12 mouse cellular contexts compared by ENCODE assay signal in the genomic region with DNA sequence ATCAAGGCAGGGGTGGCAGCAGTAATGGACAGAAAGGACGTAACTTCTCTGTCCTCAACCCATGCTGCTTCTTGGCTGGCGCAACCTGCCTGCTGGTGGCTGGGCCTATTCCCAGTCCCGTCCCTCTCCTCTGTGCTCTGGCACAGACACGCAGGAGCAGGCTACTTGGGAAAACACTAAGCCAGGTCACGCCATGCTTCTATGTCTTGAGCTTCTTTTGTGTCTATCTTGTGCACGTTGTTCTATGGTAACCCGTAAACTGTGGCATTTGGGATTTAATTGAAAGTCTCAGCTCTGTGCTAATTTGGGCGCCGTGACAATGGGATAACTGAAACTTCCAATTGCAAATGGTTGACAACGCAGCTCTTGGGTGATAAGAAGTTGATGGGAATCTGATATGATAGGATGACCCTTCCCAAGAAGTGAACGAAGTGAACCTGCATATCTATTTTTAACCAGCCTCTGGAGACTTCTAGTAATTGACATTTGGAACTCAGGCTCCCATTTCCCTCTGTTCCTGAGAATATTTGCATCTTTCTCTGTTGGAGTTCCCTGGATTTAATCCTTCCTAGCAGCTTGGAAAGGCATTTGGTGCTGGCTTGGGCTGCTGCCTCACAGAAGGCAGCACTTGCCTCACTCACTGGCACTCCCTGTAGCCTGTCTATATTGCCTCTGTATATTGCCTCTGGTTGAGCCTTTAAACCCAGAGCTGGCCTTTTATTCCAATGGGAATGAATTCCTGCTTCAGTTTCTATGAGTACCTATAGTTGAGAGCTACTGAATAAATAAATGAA.
DNase-seq lines count a peak whose midpoint lies in the region; ATAC-seq and TF ChIP-seq lines count a peak whose summit lies in the region.
"Had no signal": no experiment of that assay in that cellular context is flagged by ENCODE, and none has a peak within 500 bp of the region (broad histone marks: within the 10 kb centered on the region; RNA-seq: fewer than 3 reads in every experiment).

No protein-coding gene starts in this region.

- no peak for DNase-seq in forebrain, embryonic 10.5 days (ENCODE audit: extremely low spot score, low spot score)
- peak; percentile 62 for DNase-seq in midbrain, postnatal 0 days (ENCODE audit: low spot score)
- DNase-seq in midbrain, embryonic 11.5 days (ENCODE audit: low spot score, missing footprints): no peak
- DNase-seq in cerebellum, postnatal 14 days: peak; percentile 90 to 95
- no peak for DNase-seq in thymus, postnatal 14 days
- DNase-seq: kidney, postnatal 10 days had no signal

- H3K9ac ChIP-seq in forebrain, embryonic 13.5 days: no peak overlapping the region
- H3K9ac ChIP-seq in midbrain, postnatal 0 days (replicated peaks; ENCODE audit: low read length, poor library complexity, severe bottlenecking): no peak overlapping the region
- no peak overlapping the region for H3K9ac ChIP-seq in midbrain, embryonic 11.5 days (ENCODE audit: low read length)
- H3K9ac ChIP-seq: embryonic facial prominence, embryonic 12.5 days; neural tube, embryonic 12.5 days had no signal

- H3K4me3 ChIP-seq in forebrain, embryonic 13.5 days: no peak overlapping the region
- no peak overlapping the region for H3K4me3 ChIP-seq in forebrain, embryonic 10.5 days
- no peak overlapping the region for H3K4me3 ChIP-seq in midbrain, postnatal 0 days (ENCODE audit: low read depth, low read length)
- no peak overlapping the region for H3K4me3 ChIP-seq in midbrain, embryonic 11.5 days (ENCODE audit: low read depth, low read length)
- no peak overlapping the region for H3K4me3 ChIP-seq in olfactory bulb, adult 2 months (ENCODE audit: insufficient read depth, low read depth, low read length)
- H3K4me3 ChIP-seq: embryonic facial prominence, embryonic 12.5 days; midbrain, embryonic 10.5 days; neural tube, embryonic 12.5 days had no signal

- no peak overlapping the region; the same call in 1 of the 2 replicates for H3K27ac ChIP-seq in forebrain, embryonic 13.5 days
- no peak overlapping the region for H3K27ac ChIP-seq in forebrain, embryonic 10.5 days
- no peak overlapping the region; the same call in 1 of the 2 replicates for H3K27ac ChIP-seq in midbrain, postnatal 0 days (ENCODE audit: low read depth, low read length)
- no peak overlapping the region for H3K27ac ChIP-seq in midbrain, embryonic 11.5 days (ENCODE audit: low read depth, low read length)
- peak overlapping the region; percentile 64 for H3K27ac ChIP-seq in olfactory bulb, adult 2 months (ENCODE audit: insufficient read depth, low read depth, low read length)
- H3K27ac ChIP-seq: embryonic facial prominence, embryonic 12.5 days; midbrain, embryonic 10.5 days; neural tube, embryonic 12.5 days had no signal

- peak; percentile 70; the same call in 1 of the 2 replicates for ATAC-seq in forebrain, embryonic 13.5 days
- no peak for ATAC-seq in midbrain, postnatal 0 days (ENCODE audit: low FRiP score)
- no peak for ATAC-seq in midbrain, embryonic 11.5 days (ENCODE audit: low FRiP score)
- ATAC-seq in granulocyte monocyte progenitor cell, adult 5-6 weeks (replicated peaks; ENCODE audit: poor library complexity, severe bottlenecking): no peak

- WGBS in forebrain, embryonic 13.5 days: 70% methylated on average over 11 of the region's 11 CpGs
- 86% methylated on average over 11 of the region's 11 CpGs for WGBS in forebrain, embryonic 10.5 days
- 62% methylated on average over 11 of the region's 11 CpGs for WGBS in midbrain, postnatal 0 days
- 80% methylated on average over 11 of the region's 11 CpGs for WGBS in midbrain, embryonic 11.5 days
- 53% methylated on average over 11 of the region's 11 CpGs for WGBS in olfactory bulb, adult 2 months

- no peak for TF ChIP-seq CTCF in midbrain, postnatal 0 days (IDR thresholded peaks at IDR 0.05)
- TF ChIP-seq CTCF in olfactory bulb, adult 2 months (IDR thresholded peaks at IDR 0.05; ENCODE audit: insufficient read depth, low read depth, low read length): no peak

- no peaks in the 10 kb centered on the region for H3K27me3 ChIP-seq in forebrain, embryonic 13.5 days
- no peaks in the 10 kb centered on the region for H3K27me3 ChIP-seq in forebrain, embryonic 10.5 days (ENCODE audit: poor library complexity, severe bottlenecking)
- H3K27me3 ChIP-seq in midbrain, postnatal 0 days (ENCODE audit: insufficient read depth, low read length): no peaks in the 10 kb centered on the region
- H3K27me3 ChIP-seq in midbrain, embryonic 11.5 days (ENCODE audit: control insufficient read depth, insufficient read depth, low read length): no peaks in the 10 kb centered on the region
- H3K27me3 ChIP-seq: embryonic facial prominence, embryonic 12.5 days; neural tube, embryonic 12.5 days had no signal

- H3K4me2 ChIP-seq in forebrain, embryonic 13.5 days: no peak overlapping the region
- H3K4me2 ChIP-seq in midbrain, postnatal 0 days (ENCODE audit: low read depth, low read length, poor library complexity, severe bottlenecking): no peak overlapping the region
- no peak overlapping the region for H3K4me2 ChIP-seq in midbrain, embryonic 11.5 days
- H3K4me2 ChIP-seq: embryonic facial prominence, embryonic 12.5 days; neural tube, embryonic 12.5 days had no signal

- TF ChIP-seq POLR2A in olfactory bulb, adult 2 months (IDR thresholded peaks at IDR 0.05; ENCODE audit: insufficient read depth, low read depth, low read length): no peak

- no peaks in the 10 kb centered on the region for H3K9me3 ChIP-seq in forebrain, embryonic 13.5 days (replicated peaks)
- H3K9me3 ChIP-seq in forebrain, embryonic 10.5 days: no peaks in the 10 kb centered on the region
- no peaks in the 10 kb centered on the region for H3K9me3 ChIP-seq in midbrain, postnatal 0 days (ENCODE audit: low read length)
- no peaks in the 10 kb centered on the region for H3K9me3 ChIP-seq in midbrain, embryonic 11.5 days (ENCODE audit: control insufficient read depth, low read length)
- H3K9me3 ChIP-seq: embryonic facial prominence, embryonic 12.5 days; midbrain, embryonic 10.5 days; neural tube, embryonic 12.5 days had no signal

- H3K4me1 ChIP-seq in forebrain, embryonic 13.5 days: no peaks in the 10 kb centered on the region
- peaks cover 5% of the 10 kb centered on the region; the same call in 1 of the 2 replicates for H3K4me1 ChIP-seq in forebrain, embryonic 10.5 days
- no peaks in the 10 kb centered on the region for H3K4me1 ChIP-seq in midbrain, postnatal 0 days (ENCODE audit: insufficient read depth, low read length)
- peaks cover 4% of the 10 kb centered on the region; the same call in 1 of the 2 replicates for H3K4me1 ChIP-seq in midbrain, embryonic 11.5 days (ENCODE audit: control insufficient read depth, insufficient read depth, low read length)
- peaks cover 3% of the 10 kb centered on the region for H3K4me1 ChIP-seq in olfactory bulb, adult 2 months (ENCODE audit: control insufficient read depth, insufficient read depth, low read length)
- H3K4me1 ChIP-seq: embryonic facial prominence, embryonic 12.5 days; neural tube, embryonic 12.5 days had no signal

- no peaks in the 10 kb centered on the region for H3K36me3 ChIP-seq in forebrain, embryonic 13.5 days (ENCODE audit: poor library complexity, severe bottlenecking)
- H3K36me3 ChIP-seq in forebrain, embryonic 10.5 days (replicated peaks): no peaks in the 10 kb centered on the region
- no peaks in the 10 kb centered on the region for H3K36me3 ChIP-seq in midbrain, postnatal 0 days (ENCODE audit: insufficient read depth, low read length)
- no peaks in the 10 kb centered on the region for H3K36me3 ChIP-seq in midbrain, embryonic 11.5 days (ENCODE audit: control insufficient read depth, insufficient read depth, low read length)
- H3K36me3 ChIP-seq: embryonic facial prominence, embryonic 12.5 days; midbrain, embryonic 10.5 days; neural tube, embryonic 12.5 days had no signal

Comparison
In these comparisons a context has a peak if more than half of its experiments do, and no peak if none do; other contexts are left out.
1. DNase-seq: peak in midbrain, postnatal 0 days (single experiment) and cerebellum, postnatal 14 days (2 of 2); none in forebrain, embryonic 10.5 days (single experiment), midbrain, embryonic 11.5 days (single experiment) and thymus, postnatal 14 days (single experiment).